ENCODE assay signal across 15 mouse cellular contexts in the genomic region with DNA sequence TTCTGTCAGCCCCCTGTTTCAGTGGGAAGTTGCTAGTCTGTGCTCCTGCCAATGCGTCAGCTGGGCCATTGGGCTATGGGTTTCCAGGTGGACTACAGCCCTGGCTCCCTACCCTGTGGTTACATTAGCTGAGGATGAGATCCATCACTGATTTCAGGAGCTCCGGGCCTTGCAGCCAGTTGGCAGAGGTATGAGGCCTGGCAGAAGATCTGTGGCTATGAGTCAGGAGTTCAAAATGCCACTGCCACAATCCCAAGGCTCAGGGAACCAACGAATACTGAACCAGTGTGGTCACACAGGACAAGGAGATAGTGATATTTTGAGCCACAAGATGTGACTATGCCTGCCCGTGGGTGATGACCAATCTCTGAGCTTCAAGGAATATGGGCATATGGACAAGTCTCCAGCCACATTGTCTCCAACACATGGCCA. TPM values are rescaled to one million over a fixed set of nuclear protein-coding genes. Genes with fewer than 3 reads are reported as not detected.
DNase-seq lines count a peak whose midpoint lies in the region; ATAC-seq lines count a peak whose summit lies in the region.
"Had no signal": no experiment of that assay in that cellular context is flagged by ENCODE, and none has a peak within 500 bp of the region (broad histone marks: within the 10 kb centered on the region; RNA-seq: fewer than 3 reads in every experiment).

No protein-coding gene starts in this region.

- no peak for ATAC-seq in megakaryocyte progenitor cell, adult 5-6 weeks (replicated peaks; ENCODE audit: poor library complexity)
- ATAC-seq: intestine, embryonic 15.5 days had no signal

- DNase-seq in cerebellum, postnatal 36 days: peak; percentile 24 to 36
- DNase-seq in cerebellum, adult 8-10 months: no peak
- DNase-seq in 3134 (ENCODE audit: extremely low read depth, insufficient read length, low spot score): peak; percentile 80
- peak; percentile 88 for DNase-seq in Muller cell, postnatal 12 days (ENCODE audit: inconsistent ontology term)
- peak; percentile 79 for DNase-seq in adrenal gland, postnatal 14 days
- no peak for DNase-seq in left cerebral cortex, adult 9 months (ENCODE audit: low spot score in 2 of 2)
- DNase-seq: cerebellum, adult 9-11 months; gastrocnemius, postnatal 14 days; heart, postnatal 10 days; kidney, adult 9 months; kidney, postnatal 4 days; layer of hippocampus, adult 9-11 months; lung, postnatal 4 days had no signal

RNA-seq across cellular contexts. Expression of gene Dock1, which starts 3.2 kb away (rescaled TPM):
- total RNA-seq in adrenal gland, postnatal 14 days (2021): 117 and 125 TPM in 2 replicates
- 12.1 and 16.7 TPM in 2 replicates for total RNA-seq in megakaryocyte progenitor cell, adult 5-6 weeks (2015)
- total RNA-seq in megakaryocyte progenitor cell, adult 5-6 weeks (2017): 11.1 and 13.5 TPM in 2 replicates

Comparison
In these comparisons a context has a peak if more than half of its experiments do, and no peak if none do; other contexts are left out.
1. DNase-seq: peak in cerebellum, postnatal 36 days (2 of 2), 3134 (single experiment), Muller cell, postnatal 12 days (single experiment) and adrenal gland, postnatal 14 days (single experiment); none in cerebellum, adult 8-10 months (single experiment) and left cerebral cortex, adult 9 months (0 of 2).